22 mouse cellular contexts compared by ENCODE assay signal in genomic region chr16:87725241-87725640, GRCm38 (mm10). TPM values are rescaled to one million over a fixed set of nuclear protein-coding genes. Genes with fewer than 3 reads are reported as not detected.
DNase-seq lines count a peak whose midpoint lies in the region; ATAC-seq and TF ChIP-seq lines count a peak whose summit lies in the region.
"Had no signal": no experiment of that assay in that cellular context is flagged by ENCODE, and none has a peak within 500 bp of the region (broad histone marks: within the 10 kb centered on the region; RNA-seq: fewer than 3 reads in every experiment).

No protein-coding gene starts in this region.

- no peak for TF ChIP-seq EP300 in lung, postnatal 0 days (IDR thresholded peaks at IDR 0.05)

- no peak overlapping the region for H3K9ac ChIP-seq in lung, postnatal 0 days (replicated peaks; ENCODE audit: low read depth)
- H3K9ac ChIP-seq in intestine, postnatal 0 days (ENCODE audit: low read depth, low read length) = no peak overlapping the region
- H3K9ac ChIP-seq: forebrain, embryonic 12.5 days; forebrain, postnatal 0 days; hindbrain, embryonic 15.5 days; liver, embryonic 12.5 days; lung, embryonic 14.5 days; midbrain, embryonic 13.5 days had no signal

- H3K4me2 ChIP-seq in lung, postnatal 0 days (replicated peaks; ENCODE audit: low read depth, low read length) = no peak overlapping the region
- H3K4me2 ChIP-seq in intestine, postnatal 0 days (replicated peaks; ENCODE audit: low read depth) = no peak overlapping the region
- H3K4me2 ChIP-seq: forebrain, embryonic 12.5 days; hindbrain, embryonic 15.5 days; liver, embryonic 12.5 days; lung, embryonic 14.5 days; midbrain, embryonic 13.5 days had no signal

- no peak for TF ChIP-seq CTCF in lung, postnatal 0 days (IDR thresholded peaks at IDR 0.05)
- no peak for TF ChIP-seq CTCF in lung, adult 2 months (IDR thresholded peaks at IDR 0.05; ENCODE audit: insufficient read depth, low read length)
- no peak for TF ChIP-seq CTCF in intestine, postnatal 0 days (IDR thresholded peaks at IDR 0.05; ENCODE audit: low read depth)

- peak; percentile 88 for DNase-seq in heart, adult 11 months
- no peak for DNase-seq in heart, postnatal 4 days
- DNase-seq in lung, postnatal 0 days (ENCODE audit: low spot score) = no peak
- no peak for DNase-seq in lung, adult 2 months
- DNase-seq in thymus, postnatal 25 days = peak; percentile 51
- no peak for DNase-seq in left cerebral cortex, adult 11 months (ENCODE audit: low spot score)
- no peak for DNase-seq in layer of hippocampus, adult 9-10 months (ENCODE audit: low spot score)
- DNase-seq: adrenal gland, postnatal 25 days; cerebellum, adult 11-12 months; forebrain, postnatal 0 days; gastrocnemius, postnatal 10 days; heart, postnatal 36 days; kidney, adult 8-10 months; kidney, postnatal 14 days; retina, postnatal 1 day; right cerebral cortex, postnatal 14 days had no signal

- H3K27me3 ChIP-seq in lung, postnatal 0 days (replicated peaks; ENCODE audit: insufficient read depth, low read length) = no peaks in the 10 kb centered on the region
- no peaks in the 10 kb centered on the region for H3K27me3 ChIP-seq in intestine, postnatal 0 days (replicated peaks; ENCODE audit: control insufficient read depth, insufficient read depth, low read length)
- H3K27me3 ChIP-seq: forebrain, embryonic 12.5 days; hindbrain, embryonic 15.5 days; liver, embryonic 12.5 days; midbrain, embryonic 13.5 days had no signal

- H3K9me3 ChIP-seq in lung, postnatal 0 days (ENCODE audit: low read length) = no peaks in the 10 kb centered on the region
- no peaks in the 10 kb centered on the region for H3K9me3 ChIP-seq in intestine, postnatal 0 days (ENCODE audit: control insufficient read depth)
- H3K9me3 ChIP-seq: forebrain, embryonic 12.5 days; hindbrain, embryonic 15.5 days; liver, embryonic 12.5 days; midbrain, embryonic 13.5 days had no signal

- no peak for ATAC-seq in lung, postnatal 0 days
- peak; percentile 51 for ATAC-seq in intestine, postnatal 0 days
- ATAC-seq: forebrain, postnatal 0 days; midbrain, embryonic 13.5 days had no signal

- WGBS in lung, postnatal 0 days = 72% methylated on average over 5 of the region's 5 CpGs
- WGBS in lung, adult 2 months = 75% methylated on average over 5 of the region's 5 CpGs
- WGBS in intestine, postnatal 0 days = 44% methylated on average over 5 of the region's 5 CpGs

- peak overlapping the region; percentile 51; the same call in 1 of the 2 replicates for H3K27ac ChIP-seq in lung, postnatal 0 days (ENCODE audit: low read length)
- 0 out of 2 replicates have a peak overlapping the region, but pooled peaks have one; percentile 41 for H3K27ac ChIP-seq in intestine, postnatal 0 days (ENCODE audit: low read depth, low read length)
- H3K27ac ChIP-seq: forebrain, embryonic 12.5 days; hindbrain, embryonic 15.5 days; liver, embryonic 12.5 days; midbrain, embryonic 13.5 days had no signal

- H3K36me3 ChIP-seq in lung, postnatal 0 days (ENCODE audit: insufficient read depth, low read length) = peaks cover 24% of the 10 kb centered on the region
- H3K36me3 ChIP-seq in intestine, postnatal 0 days (ENCODE audit: control insufficient read depth, insufficient read depth) = peaks cover 78% of the 10 kb centered on the region

- no peak for TF ChIP-seq POLR2A in lung, adult 2 months (IDR thresholded peaks at IDR 0.05; ENCODE audit: borderline replicate concordance, extremely low read depth, low read depth, low read length)

- H3K4me3 ChIP-seq in lung, postnatal 0 days (ENCODE audit: low read depth, low read length) = no peak overlapping the region
- no peak overlapping the region for H3K4me3 ChIP-seq in lung, adult 2 months (replicated peaks; ENCODE audit: extremely low read depth, low read depth, low read length)
- no peak overlapping the region for H3K4me3 ChIP-seq in intestine, postnatal 0 days (ENCODE audit: low read depth, low read length)
- H3K4me3 ChIP-seq: forebrain, embryonic 12.5 days; hindbrain, embryonic 15.5 days; liver, embryonic 12.5 days; midbrain, embryonic 13.5 days had no signal

- H3K4me1 ChIP-seq in lung, postnatal 0 days (ENCODE audit: insufficient read depth, low read depth, low read length) = peaks cover 12% of the 10 kb centered on the region; the same call in 1 of the 2 replicates
- peaks cover 4% of the 10 kb centered on the region; the same call in 1 of the 2 replicates for H3K4me1 ChIP-seq in lung, adult 2 months (ENCODE audit: control insufficient read depth, insufficient read depth, low read length)
- H3K4me1 ChIP-seq in intestine, postnatal 0 days (replicated peaks; ENCODE audit: control insufficient read depth, insufficient read depth, low read length) = no peaks in the 10 kb centered on the region
- H3K4me1 ChIP-seq: forebrain, embryonic 12.5 days; midbrain, embryonic 13.5 days had no signal

RNA-seq across cellular contexts. Expression of gene Bach1, which starts 26.5 kb away (rescaled TPM):
- 10 to 100 TPM; 25.9 to 28.7 TPM for total RNA-seq in heart, postnatal 4 days (2021)
- polyA plus RNA-seq in lung, postnatal 0 days (2015; fragmentation: Nextera tagmentation; extraction: Ambion mirVana) = 13.1 and 13.7 TPM in 2 replicates
- 16.2 and 19.3 TPM in 2 replicates for polyA plus RNA-seq in lung, adult 2 months (2012; rRNA removed)
- polyA plus RNA-seq in intestine, postnatal 0 days (2015; fragmentation: Nextera tagmentation; extraction: Ambion mirVana) = 21.3 and 22.8 TPM in 2 replicates

Comparison
In these comparisons a context has a peak if more than half of its experiments do, and no peak if none do; other contexts are left out.
1. DNase-seq: peak in heart, adult 11 months (single experiment) and thymus, postnatal 25 days (single experiment); none in heart, postnatal 4 days (single experiment), lung, postnatal 0 days (single experiment), lung, adult 2 months (single experiment), left cerebral cortex, adult 11 months (single experiment) and layer of hippocampus, adult 9-10 months (single experiment).